Mouse (Mus musculus): ENCODE results near the gene Bpifb6. TPM values are rescaled to one million over a fixed set of nuclear protein-coding genes. Genes with fewer than 3 reads are reported as not detected.
A peak's percentile ranks its signal among the peaks of the same experiment; 100 is the strongest.

Gene Bpifb6
- polyA plus RNA-seq, 1 experiment from 2014 or later, result not detected

DNA sequence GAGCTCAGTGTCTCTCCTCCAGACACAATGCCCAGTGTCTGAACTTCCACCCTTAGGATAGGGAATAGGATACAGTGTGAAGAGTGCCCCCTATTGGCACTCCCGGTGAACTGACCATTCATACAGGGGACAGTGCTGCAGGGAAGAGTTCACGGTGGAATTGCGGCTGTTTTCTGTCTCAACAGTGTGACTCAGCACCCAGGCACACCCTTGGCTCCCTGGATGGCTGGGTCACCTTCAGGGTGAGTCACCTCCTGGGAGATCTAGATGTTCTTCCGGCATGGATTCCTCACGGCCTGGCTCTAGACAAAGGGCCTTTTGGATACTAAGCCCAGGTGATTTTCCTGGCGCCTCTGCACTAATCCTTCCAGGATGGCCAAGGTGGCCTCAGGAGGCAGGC lies 35.2 kb downstream of the Bpifb6 start:
- no peak overlapping the region for H3K4me3 ChIP-seq (ENCODE audit: low read depth, low read length)
- ATAC-seq (replicated peaks; ENCODE audit: low FRiP score) (no peak), DNase-seq (ENCODE audit: low spot score) (no peak)
- H3K4me2 ChIP-seq (ENCODE audit: low read depth, low read length, severe bottlenecking), result no peak overlapping the region
- no peaks in the 10 kb centered on the region for H3K9me3 ChIP-seq (ENCODE audit: control insufficient read depth, low read length)
- no peaks in the 10 kb centered on the region for H3K27me3 ChIP-seq (ENCODE audit: control insufficient read depth, insufficient read depth, low read length)
- no peaks in the 10 kb centered on the region; the same call in 1 of the 2 replicates for H3K4me1 ChIP-seq (replicated peaks; ENCODE audit: control insufficient read depth, insufficient read depth, low read length)
- no peak overlapping the region for H3K27ac ChIP-seq (ENCODE audit: low read depth, low read length)
- WGBS, result 90% methylated on average over 6 of the region's 6 CpGs
- H3K36me3 ChIP-seq (ENCODE audit: control insufficient read depth, insufficient read depth, low read length), result no peaks in the 10 kb centered on the region
- H3K9ac ChIP-seq (ENCODE audit: low read length), result no peak overlapping the region

DNA sequence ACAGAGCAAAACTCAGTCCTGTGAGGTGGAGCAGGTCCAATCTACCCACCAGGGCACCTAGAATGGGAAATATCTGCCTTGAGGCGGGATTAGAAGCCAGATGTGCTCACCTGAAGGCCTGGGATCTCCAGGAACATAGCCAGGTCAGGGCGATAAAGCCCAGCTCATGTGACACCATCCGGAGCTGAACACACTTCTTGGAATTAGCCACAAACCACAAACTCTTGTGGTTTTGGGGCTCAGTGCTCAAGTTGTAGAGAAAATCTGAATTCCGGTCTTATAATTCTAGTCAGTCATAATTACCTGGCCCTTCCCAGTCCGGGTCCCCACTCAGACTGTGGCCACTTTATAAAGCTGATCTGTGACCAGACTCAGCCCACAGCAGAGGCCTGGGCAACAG lies 37.7 kb downstream of the Bpifb6 start, which contains the start of gene Bpifb4:
Bpifb4 (plus strand) TSS at position 370 of the 400 bp plus-strand sequence.
- no peaks in the 10 kb centered on the region for H3K9me3 ChIP-seq (ENCODE audit: control insufficient read depth, low read length)
- WGBS, result 83% methylated on average over 5 of the region's 5 CpGs

DNA sequence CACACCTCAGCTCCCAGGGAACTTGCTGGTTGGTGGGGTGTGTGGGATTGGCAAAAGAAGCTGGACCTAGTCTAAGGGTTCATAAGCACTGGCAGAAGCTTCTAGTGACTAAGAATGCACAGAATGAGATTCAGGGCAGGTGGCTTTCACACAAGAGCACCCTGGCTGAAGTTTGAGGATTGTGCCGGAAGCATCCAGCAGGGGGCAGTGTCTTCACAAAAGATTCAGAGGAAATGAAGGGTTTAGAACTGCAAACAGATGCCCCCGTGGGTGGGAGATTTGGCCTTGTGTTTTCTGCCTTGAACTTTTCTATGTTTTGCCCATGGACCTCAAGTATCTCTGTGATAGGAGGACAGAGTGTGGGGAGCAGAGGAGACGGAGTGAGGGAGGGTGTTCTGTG lies 43.3 kb downstream of the Bpifb6 start:
- H3K9me3 ChIP-seq (ENCODE audit: control insufficient read depth, low read length), result no peaks in the 10 kb centered on the region
- H3K36me3 ChIP-seq (ENCODE audit: control insufficient read depth, insufficient read depth, low read length), result no peaks in the 10 kb centered on the region
- no peak overlapping the region for H3K27ac ChIP-seq (ENCODE audit: low read depth, low read length)
- H3K4me2 ChIP-seq (ENCODE audit: low read depth, low read length, severe bottlenecking), result no peak overlapping the region
- H3K9ac ChIP-seq (ENCODE audit: low read length), result no peak overlapping the region
- H3K4me3 ChIP-seq (ENCODE audit: low read depth, low read length), result no peak overlapping the region
- 45% methylated on average over 3 of the region's 3 CpGs for WGBS
- ATAC-seq (replicated peaks; ENCODE audit: low FRiP score) (no peak), DNase-seq (ENCODE audit: low spot score) (peak; percentile 81)
- no peaks in the 10 kb centered on the region for H3K4me1 ChIP-seq (replicated peaks; ENCODE audit: control insufficient read depth, insufficient read depth, low read length)
- no peaks in the 10 kb centered on the region for H3K27me3 ChIP-seq (ENCODE audit: control insufficient read depth, insufficient read depth, low read length)

More for the DNA sequence above, 37.7 kb downstream of the Bpifb6 start, which contains the start of gene Bpifb4:
- H3K27ac ChIP-seq (ENCODE audit: low read depth, low read length), result no peak within 1 kb of the TSS
- H3K4me1 ChIP-seq (replicated peaks; ENCODE audit: control insufficient read depth, insufficient read depth, low read length), result no peaks in the 10 kb centered on the region
- no peak within 1 kb of the TSS for H3K9ac ChIP-seq (ENCODE audit: low read length)
- H3K36me3 ChIP-seq (ENCODE audit: control insufficient read depth, insufficient read depth, low read length), result no peaks in the 10 kb centered on the region
- no peak for ATAC-seq (replicated peaks; ENCODE audit: low FRiP score)
- H3K4me3 ChIP-seq (ENCODE audit: low read depth, low read length), result no peak within 1 kb of the TSS
- H3K4me2 ChIP-seq (ENCODE audit: low read depth, low read length, severe bottlenecking), result no peak within 1 kb of the TSS
- no peaks in the 10 kb centered on the region for H3K27me3 ChIP-seq (ENCODE audit: control insufficient read depth, insufficient read depth, low read length)
- DNase-seq (ENCODE audit: low spot score), result no peak

DNA sequence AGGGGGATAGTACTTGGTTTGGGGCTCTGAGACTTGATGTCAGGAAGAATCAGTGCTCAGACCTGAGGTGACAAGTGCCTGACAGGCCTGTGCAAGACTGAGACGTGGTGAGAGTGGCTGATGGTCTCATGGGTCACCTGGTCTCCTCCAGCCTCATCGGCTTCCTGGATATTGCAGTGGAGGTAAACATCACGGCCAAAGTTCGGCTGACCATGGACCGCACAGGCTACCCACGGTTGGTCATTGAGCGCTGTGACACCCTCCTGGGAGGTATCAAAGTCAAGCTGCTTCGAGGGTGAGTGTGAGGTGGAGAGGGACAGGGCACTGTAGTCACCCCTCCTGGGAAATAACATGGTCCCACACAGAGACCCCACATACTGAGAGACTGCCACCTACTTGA lies 44.4 kb downstream of the Bpifb6 start:
- no peak for ATAC-seq (replicated peaks; ENCODE audit: low FRiP score)
- Histone ChIP-seq H3K4me1 (replicated peaks; ENCODE audit: control insufficient read depth, insufficient read depth, low read length) (no peaks in the 10 kb centered on the region), H3K27ac (ENCODE audit: low read depth, low read length) (no peak overlapping the region), H3K36me3 (ENCODE audit: control insufficient read depth, insufficient read depth, low read length) (no peaks in the 10 kb centered on the region), H3K27me3 (ENCODE audit: control insufficient read depth, insufficient read depth, low read length) (no peaks in the 10 kb centered on the region), H3K4me3 (ENCODE audit: low read depth, low read length) (no peak overlapping the region), H3K4me2 (ENCODE audit: low read depth, low read length, severe bottlenecking) (no peak overlapping the region), H3K9me3 (ENCODE audit: control insufficient read depth, low read length) (no peaks in the 10 kb centered on the region), H3K9ac (ENCODE audit: low read length) (no peak overlapping the region)
- no peak for DNase-seq (ENCODE audit: low spot score)
- 92% methylated on average over 8 of the region's 8 CpGs for whole genome bisulfite sequencing

DNA sequence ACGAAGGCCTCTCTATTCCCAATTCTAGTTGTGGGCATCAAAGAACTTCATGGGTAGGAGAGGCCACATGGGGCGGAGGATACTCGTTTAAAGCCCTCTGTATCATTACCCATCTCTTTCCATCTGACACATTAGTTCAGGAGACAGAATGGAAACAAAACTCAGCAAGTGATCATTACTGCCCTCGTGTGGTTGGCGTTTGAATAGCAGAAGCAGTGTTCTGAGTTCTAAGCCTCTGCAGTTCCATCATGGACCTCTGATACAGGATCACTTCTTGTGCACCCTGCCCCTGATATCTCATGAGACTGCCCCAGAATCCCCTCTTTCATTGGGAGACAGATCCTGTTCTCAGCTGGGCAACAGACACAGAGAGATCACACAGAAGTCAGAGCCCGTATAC lies 52.7 kb downstream of the Bpifb6 start:
- Histone ChIP-seq H3K36me3 (ENCODE audit: control insufficient read depth, insufficient read depth, low read length) (no peaks in the 10 kb centered on the region), H3K9ac (ENCODE audit: low read length) (no peak overlapping the region), H3K4me3 (ENCODE audit: low read depth, low read length) (no peak overlapping the region), H3K4me2 (ENCODE audit: low read depth, low read length, severe bottlenecking) (no peak overlapping the region), H3K27me3 (ENCODE audit: control insufficient read depth, insufficient read depth, low read length) (no peaks in the 10 kb centered on the region), H3K9me3 (ENCODE audit: control insufficient read depth, low read length) (no peaks in the 10 kb centered on the region), H3K4me1 (replicated peaks; ENCODE audit: control insufficient read depth, insufficient read depth, low read length) (no peaks in the 10 kb centered on the region), H3K27ac (ENCODE audit: low read depth, low read length) (no peak overlapping the region)
- ATAC-seq (replicated peaks; ENCODE audit: low FRiP score) (no peak), DNase-seq (ENCODE audit: low spot score) (peak; percentile 83)
- WGBS, result 29% methylated on average over 6 of the region's 6 CpGs

- 8% methylated on average over 6 of the region's 6 CpGs for WGBS
- Histone ChIP-seq H3K9me3 (ENCODE audit: control insufficient read depth, low read length) (no peaks in the 10 kb centered on the region), H3K27me3 (ENCODE audit: control insufficient read depth, insufficient read depth, low read length) (no peaks in the 10 kb centered on the region), H3K9ac (ENCODE audit: low read length) (no peak overlapping the region), H3K27ac (ENCODE audit: low read depth, low read length) (no peak overlapping the region), H3K4me3 (ENCODE audit: low read depth, low read length) (no peak overlapping the region), H3K4me1 (replicated peaks; ENCODE audit: control insufficient read depth, insufficient read depth, low read length) (no peaks in the 10 kb centered on the region), H3K36me3 (ENCODE audit: control insufficient read depth, insufficient read depth, low read length) (no peaks in the 10 kb centered on the region), H3K4me2 (ENCODE audit: low read depth, low read length, severe bottlenecking) (peak overlapping the region; percentile 11; the same call in 1 of the 2 replicates)
- DNase-seq (ENCODE audit: low spot score) (peak; percentile 83), ATAC-seq (replicated peaks; ENCODE audit: low FRiP score) (peak; percentile 46; the same call in 1 of the 2 replicates)
Measured at GRCm38 (mm10) chr2:153953836-153954235, 53.6 kb downstream of the Bpifb6 start.

Other genes with a start within 250 kb of the Bpifb6 start
- gene Dnmt3c, start 203.7 kb upstream of the Bpifb6 start, polyA plus RNA-seq (2014; fragmentation: Nextera tagmentation; extraction: Ambion mirVana), result not detected in 2 replicates
- 313 and 357 TPM in 2 replicates for gene Mapre1, start 159.1 kb upstream of the Bpifb6 start, polyA plus RNA-seq (2014; fragmentation: Nextera tagmentation; extraction: Ambion mirVana)
- not detected in 2 replicates for gene Efcab8, start 120.5 kb upstream of the Bpifb6 start, polyA plus RNA-seq (2014; fragmentation: Nextera tagmentation; extraction: Ambion mirVana)
- not detected in 2 replicates for gene Sun5, start 29.3 kb upstream of the Bpifb6 start, polyA plus RNA-seq (2014; fragmentation: Nextera tagmentation; extraction: Ambion mirVana)
- not detected in 2 replicates for gene Bpifb2, start 25.3 kb upstream of the Bpifb6 start, polyA plus RNA-seq (2014; fragmentation: Nextera tagmentation; extraction: Ambion mirVana)
- not detected in 2 replicates for gene Bpifb3, start 17.8 kb downstream of the Bpifb6 start, polyA plus RNA-seq (2014; fragmentation: Nextera tagmentation; extraction: Ambion mirVana)
- gene Bpifb4, start 37.8 kb downstream of the Bpifb6 start, polyA plus RNA-seq (2014; fragmentation: Nextera tagmentation; extraction: Ambion mirVana), result not detected in 2 replicates
- gene Bpifa6, start 74.6 kb downstream of the Bpifb6 start, polyA plus RNA-seq (2014; fragmentation: Nextera tagmentation; extraction: Ambion mirVana), result not detected in 2 replicates
- gene Bpifa2, start 107.9 kb downstream of the Bpifb6 start, polyA plus RNA-seq (2014; fragmentation: Nextera tagmentation; extraction: Ambion mirVana), result not detected in 2 replicates
- not detected in 2 replicates for gene Bpifa3, start 229.9 kb downstream of the Bpifb6 start, polyA plus RNA-seq (2014; fragmentation: Nextera tagmentation; extraction: Ambion mirVana)
- gene Bpifa1, start 242.5 kb downstream of the Bpifb6 start, polyA plus RNA-seq (2014; fragmentation: Nextera tagmentation; extraction: Ambion mirVana), result not detected in 2 replicates

Data from forebrain, embryonic 11.5 days (tissue).